8 mouse cellular contexts compared by ENCODE assay signal in genomic region chr4:133419312-133420004, GRCm38 (mm10). TPM values are rescaled to one million over a fixed set of nuclear protein-coding genes. Genes with fewer than 3 reads are reported as not detected.
DNase-seq lines count a peak whose midpoint lies in the region; ATAC-seq and TF ChIP-seq lines count a peak whose summit lies in the region.

No protein-coding gene starts in this region.

- no peak overlapping the region for H3K4me2 ChIP-seq in lung, embryonic 16.5 days (ENCODE audit: low read depth, low read length)

- TF ChIP-seq POLR2A in heart, adult 2 months (IDR thresholded peaks at IDR 0.05; ENCODE audit: insufficient read depth, low read depth, low read length), result no peak

- H3K4me3 ChIP-seq in heart, adult 2 months, result no peak overlapping the region
- H3K4me3 ChIP-seq in lung, embryonic 16.5 days (ENCODE audit: low read length), result no peak overlapping the region

- no peaks in the 10 kb centered on the region for H3K27me3 ChIP-seq in heart, adult 2 months (ENCODE audit: control insufficient read depth, insufficient read depth, low read length)
- no peaks in the 10 kb centered on the region for H3K27me3 ChIP-seq in lung, embryonic 16.5 days (ENCODE audit: control insufficient read depth, insufficient read depth, low read depth, low read length)

- TF ChIP-seq CTCF in heart, adult 2 months (IDR thresholded peaks at IDR 0.05), result peak; percentile 98; the same call in 1 of the 2 replicates

- H3K9me3 ChIP-seq in lung, embryonic 16.5 days (ENCODE audit: control insufficient read depth, low read length), result no peaks in the 10 kb centered on the region

- no peaks in the 10 kb centered on the region for H3K79me2 ChIP-seq in heart, adult 2 months (replicated peaks; ENCODE audit: control insufficient read depth, insufficient read depth, low read length)

- 63% methylated on average over 14 of the region's 14 CpGs for WGBS in heart, adult 2 months
- WGBS in lung, embryonic 16.5 days, result 57% methylated on average over 14 of the region's 14 CpGs

- H3K9ac ChIP-seq in heart, adult 2 months (ENCODE audit: low read depth, low read length), result no peak overlapping the region
- no peak overlapping the region for H3K9ac ChIP-seq in lung, embryonic 16.5 days (ENCODE audit: low read length)

- no peaks in the 10 kb centered on the region for H3K4me1 ChIP-seq in heart, adult 2 months (ENCODE audit: control insufficient read depth, insufficient read depth, low read length)
- no peaks in the 10 kb centered on the region for H3K4me1 ChIP-seq in lung, embryonic 16.5 days (replicated peaks; ENCODE audit: control insufficient read depth, insufficient read depth, low read length)

- no peaks in the 10 kb centered on the region for H3K36me3 ChIP-seq in heart, adult 2 months (ENCODE audit: control insufficient read depth, insufficient read depth, low read length)
- H3K36me3 ChIP-seq in lung, embryonic 16.5 days (ENCODE audit: control insufficient read depth, insufficient read depth, low read length), result peaks cover 9% of the 10 kb centered on the region

- no peak overlapping the region for H3K27ac ChIP-seq in heart, adult 2 months
- H3K27ac ChIP-seq in lung, embryonic 16.5 days (ENCODE audit: low read length), result no peak overlapping the region

- DNase-seq in heart, adult 2 months, result peak; percentile 51 to 74
- DNase-seq in heart, adult 8-10 months (ENCODE audit: low spot score), result no peak
- DNase-seq in 3T3-L1 (ENCODE audit: low read depth, low spot score) (peak; percentile 51), ZHBTc4 (ENCODE audit: low read depth, low spot score) (peak; percentile 80)
- DNase-seq in heart, postnatal 4 days, result peak; percentile 87
- DNase-seq in thymus, postnatal 0 days (ENCODE audit: low spot score), result peak; percentile 40

- intact Hi-C loops in heart, adult 2 months (cut with DNase I), result loop anchor here (2.0 kb wide), 2 partner anchors 49 to 109 kb away; no protein-coding TSS in a partner anchor

- no peak for TF ChIP-seq EP300 in heart, adult 2 months (IDR thresholded peaks at IDR 0.05; ENCODE audit: insufficient read depth, low read depth, low read length)

- ATAC-seq in common myeloid progenitor, adult 5-6 weeks (replicated peaks; ENCODE audit: low read depth, poor library complexity, severe bottlenecking), result peak; percentile 53
- 0 out of 2 replicates have a peak, but pooled peaks have one; percentile 15 for ATAC-seq in lung, embryonic 16.5 days (ENCODE audit: low read depth)

RNA-seq across cellular contexts. Expression of gene Slc9a1, which starts 50.0 kb away (rescaled TPM):
- total RNA-seq in heart, adult 2 months (2021), result 10 to 100 TPM; 17.0 to 17.4 TPM
- polyA plus RNA-seq in heart, adult 2 months (2012; rRNA removed), result 21.4 and 21.5 TPM in 2 replicates
- total RNA-seq in heart, adult 8-10 months (2022), result 10 to 100 TPM; 16.0 to 21.9 (median 16.5) TPM
- 9.0 and 9.7 TPM in 2 replicates for total RNA-seq in common myeloid progenitor, adult 5-6 weeks (2017)
- 10 to 100 TPM; 21.1 to 24.4 TPM for total RNA-seq in heart, postnatal 4 days (2021)
- polyA plus RNA-seq in lung, embryonic 16.5 days (2015; fragmentation: Nextera tagmentation; extraction: Ambion mirVana), result 8.8 and 9.5 TPM in 2 replicates
- 5.2 and 6.2 TPM in 2 replicates for polyA plus RNA-seq in thymus, postnatal 0 days (2015; fragmentation: Nextera tagmentation; extraction: Ambion mirVana)
